In the genomic region with DNA sequence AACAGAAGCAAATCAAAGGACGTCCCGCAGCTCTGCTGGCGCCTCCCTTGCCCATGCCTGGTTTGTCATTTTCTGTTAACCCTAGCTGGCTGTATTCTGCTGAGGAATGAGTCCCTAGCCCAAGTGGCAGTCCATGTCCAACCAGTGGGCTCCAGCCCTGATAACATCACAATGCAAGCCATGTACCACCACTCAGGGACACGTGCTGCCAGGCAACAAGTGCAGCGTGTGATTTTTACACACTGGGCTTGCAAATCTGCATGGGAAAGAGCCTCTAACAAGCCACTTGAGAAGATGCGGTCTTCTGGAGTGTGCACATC, we compare ENCODE assay signal across 11 mouse cellular contexts. TPM values are rescaled to one million over a fixed set of nuclear protein-coding genes. Genes with fewer than 3 reads are reported as not detected.
DNase-seq lines count a peak whose midpoint lies in the region; ATAC-seq and TF ChIP-seq lines count a peak whose summit lies in the region.
"Had no signal": no experiment of that assay in that cellular context is flagged by ENCODE, and none has a peak within 500 bp of the region (broad histone marks: within the 10 kb centered on the region; RNA-seq: fewer than 3 reads in every experiment).

No protein-coding gene starts in this region.

- peak overlapping the region; percentile 78 for H3K27ac ChIP-seq in hindbrain, embryonic 13.5 days
- peak overlapping the region; percentile 14 for H3K27ac ChIP-seq in olfactory bulb, adult 2 months (ENCODE audit: insufficient read depth, low read depth, low read length)
- H3K27ac ChIP-seq in liver, embryonic 12.5 days: no peak overlapping the region
- H3K27ac ChIP-seq: kidney, embryonic 15.5 days; limb, embryonic 15.5 days had no signal

- H3K4me3 ChIP-seq in hindbrain, embryonic 13.5 days: no peak overlapping the region
- no peak overlapping the region for H3K4me3 ChIP-seq in olfactory bulb, adult 2 months (ENCODE audit: insufficient read depth, low read depth, low read length)
- H3K4me3 ChIP-seq in liver, embryonic 12.5 days: no peak overlapping the region
- H3K4me3 ChIP-seq: erythroblast, embryonic 14.5 days; kidney, embryonic 15.5 days; limb, embryonic 15.5 days had no signal

- no peak for TF ChIP-seq CTCF in olfactory bulb, adult 2 months (IDR thresholded peaks at IDR 0.05; ENCODE audit: insufficient read depth, low read depth, low read length)

- H3K9ac ChIP-seq in hindbrain, embryonic 13.5 days: no peak overlapping the region
- no peak overlapping the region for H3K9ac ChIP-seq in liver, embryonic 12.5 days
- H3K9ac ChIP-seq: kidney, embryonic 15.5 days; limb, embryonic 15.5 days had no signal

- no peaks in the 10 kb centered on the region for H3K9me3 ChIP-seq in hindbrain, embryonic 13.5 days
- no peaks in the 10 kb centered on the region for H3K9me3 ChIP-seq in liver, embryonic 12.5 days (replicated peaks)
- H3K9me3 ChIP-seq: kidney, embryonic 15.5 days; limb, embryonic 15.5 days had no signal

- TF ChIP-seq POLR2A in olfactory bulb, adult 2 months (IDR thresholded peaks at IDR 0.05; ENCODE audit: insufficient read depth, low read depth, low read length): no peak

- H3K4me2 ChIP-seq in hindbrain, embryonic 13.5 days: peak overlapping the region; percentile 32
- H3K4me2 ChIP-seq in liver, embryonic 12.5 days: no peak overlapping the region
- H3K4me2 ChIP-seq: kidney, embryonic 15.5 days; limb, embryonic 15.5 days had no signal

- intact Hi-C loops in left cerebral cortex, postnatal 14 days (cut with DNase I): no loop called here

- peaks cover 24% of the 10 kb centered on the region for H3K4me1 ChIP-seq in hindbrain, embryonic 13.5 days (replicated peaks)
- H3K4me1 ChIP-seq in olfactory bulb, adult 2 months (ENCODE audit: control insufficient read depth, insufficient read depth, low read length): peaks cover 3% of the 10 kb centered on the region
- no peaks in the 10 kb centered on the region for H3K4me1 ChIP-seq in liver, embryonic 12.5 days

- no peaks in the 10 kb centered on the region for H3K27me3 ChIP-seq in hindbrain, embryonic 13.5 days
- no peaks in the 10 kb centered on the region for H3K27me3 ChIP-seq in liver, embryonic 12.5 days (replicated peaks)
- H3K27me3 ChIP-seq: kidney, embryonic 15.5 days; limb, embryonic 15.5 days had no signal

- peak; percentile 78; the same call in 1 of the 2 replicates for ATAC-seq in hindbrain, embryonic 13.5 days (ENCODE audit: low FRiP score)
- no peak for ATAC-seq in liver, embryonic 12.5 days

- WGBS in hindbrain, embryonic 13.5 days: 10% methylated on average over 6 of the region's 6 CpGs
- 35% methylated on average over 6 of the region's 6 CpGs for WGBS in olfactory bulb, adult 2 months
- WGBS in liver, embryonic 12.5 days (ENCODE audit: insufficient replicate concordance): 66% methylated on average over 6 of the region's 6 CpGs

- peak; percentile 15 for DNase-seq in cerebellum, adult 9-10 months
- no peak for DNase-seq in cerebellum, adult 11-12 months
- peak; percentile 29 to 36 for DNase-seq in right cerebral cortex, postnatal 10 days (ENCODE audit: low spot score in 2 of 2)
- DNase-seq in right cerebral cortex, postnatal 14 days: no peak
- no peak for DNase-seq in left cerebral cortex, postnatal 14 days (ENCODE audit: low spot score in 2 of 2)

- H3K36me3 ChIP-seq in hindbrain, embryonic 13.5 days: no peaks in the 10 kb centered on the region
- no peaks in the 10 kb centered on the region for H3K36me3 ChIP-seq in liver, embryonic 12.5 days
- H3K36me3 ChIP-seq: kidney, embryonic 15.5 days; limb, embryonic 15.5 days had no signal

RNA-seq across cellular contexts. Expression of gene 1110051M20Rik, which starts 13.9 kb away (rescaled TPM):
- 147 and 155 TPM in 2 replicates for polyA plus RNA-seq in hindbrain, embryonic 13.5 days (2015; fragmentation: Nextera tagmentation; extraction: Ambion mirVana)
- not detected in 2 replicates for polyA plus RNA-seq in olfactory bulb, adult 2 months (2012; ENCODE audit: insufficient read depth, insufficient read length, low replicate concordance, missing spikeins)
- polyA plus RNA-seq in liver, embryonic 12.5 days (2016; fragmentation: Nextera tagmentation; extraction: Ambion mirVana): 9.1 and 10.4 TPM in 2 replicates
- total RNA-seq in left cerebral cortex, postnatal 14 days (2021): 10 to 100 TPM; 84.7 to 89.4 TPM

RNA-seq across cellular contexts. Expression of gene Lrp4, which starts 26.8 kb away (rescaled TPM):
- polyA plus RNA-seq in hindbrain, embryonic 13.5 days (2015; fragmentation: Nextera tagmentation; extraction: Ambion mirVana): 4.3 and 5.0 TPM in 2 replicates
- polyA plus RNA-seq in olfactory bulb, adult 2 months (2012; ENCODE audit: insufficient read depth, insufficient read length, low replicate concordance, missing spikeins): not detected in 2 replicates
- polyA plus RNA-seq in liver, embryonic 12.5 days (2016; fragmentation: Nextera tagmentation; extraction: Ambion mirVana): 1.0 and 1.2 TPM in 2 replicates
- total RNA-seq in left cerebral cortex, postnatal 14 days (2021): 10 to 100 TPM; 27.2 to 28.2 TPM
- polyA plus RNA-seq: erythroblast, embryonic 14.5 days had no signal

Comparison
In these comparisons a context has a peak if more than half of its experiments do, and no peak if none do; other contexts are left out.
1. DNase-seq: peak in cerebellum, adult 9-10 months (single experiment) and right cerebral cortex, postnatal 10 days (2 of 2); none in cerebellum, adult 11-12 months (single experiment), right cerebral cortex, postnatal 14 days (single experiment) and left cerebral cortex, postnatal 14 days (0 of 2).